Mouse (Mus musculus) olfactory bulb, adult 2 months (tissue): Measurements from ENCODE around the gene Dgat2. TPM values are rescaled to one million over a fixed set of nuclear protein-coding genes. Genes with fewer than 3 reads are reported as not detected.
A peak's percentile ranks its signal among the peaks of the same experiment; 100 is the strongest.

Experiments
- H3K27ac ChIP-seq: fragments of 200-500 bp; 2 replicates; pipeline ENCODE4 v1.5.1; 2012; ENCODE audit warnings: low read depth, low read length; ENCODE audit not compliant: insufficient read depth
- H3K4me1 ChIP-seq: fragments of 200-500 bp; 2 replicates; pipeline ENCODE4 v1.6.1; 2012; ENCODE audit warnings: low read length; ENCODE audit not compliant: control insufficient read depth, insufficient read depth
- H3K4me3 ChIP-seq: fragments of 200-500 bp; 2 replicates; pipeline ENCODE4 v1.5.1; 2012; ENCODE audit warnings: mild to moderate bottlenecking, low read depth, low read length, moderate library complexity; ENCODE audit not compliant: insufficient read depth
- CTCF ChIP-seq: fragments of 200-500 bp; IDR thresholded peaks from 2 replicates; pipeline ENCODE4 v1.5.1; 2012; ENCODE audit warnings: low read depth, mild to moderate bottlenecking, low read length, moderate library complexity; ENCODE audit not compliant: insufficient read depth
- POLR2A ChIP-seq: fragments of 200-500 bp; IDR thresholded peaks from 2 replicates; pipeline ENCODE4 v1.6.1; 2012; ENCODE audit warnings: mild to moderate bottlenecking, low read depth, low read length, moderate library complexity; ENCODE audit not compliant: insufficient read depth
- WGBS: fragments of 180-500 bp; shearing (Covaris S2); methylation state at CpG from one replicate; pipeline ENCODE4 v1.1.7; 2018; 5-methylcytosine and 5-hydroxymethylcytosine counted together
- polyA plus RNA-seq: library from polyadenylated mRNA; stranded (reverse); fragments of >200 nt; gene quantifications from 2 replicates; pipeline ENCODE4 v1.2.4, GENCODE M21; 2012; ENCODE audit warnings: low replicate concordance; ENCODE audit not compliant: missing spikeins, insufficient read depth, insufficient read length

Dgat2 gene
- polyA plus RNA-seq, 1 experiment: not detected

- Histone ChIP-seq H3K4me3 (no peak overlapping the region), H3K4me1 (peaks cover 6% of the 10 kb centered on the region), H3K27ac (no peak overlapping the region)
- no peak for TF ChIP-seq CTCF
- 56% methylated on average over 1 of the region's 1 CpGs for whole genome bisulfite sequencing
Observed at GRCm38 (mm10) chr7:99149017-99149416, 33.5 kb downstream of the Dgat2 start.

- WGBS: 91% methylated on average over 7 of the region's 7 CpGs
- H3K4me1 ChIP-seq: peaks cover 6% of the 10 kb centered on the region
- no peak overlapping the region for H3K27ac ChIP-seq
- no peak for TF ChIP-seq POLR2A
- TF ChIP-seq CTCF: no peak
- no peak overlapping the region for H3K4me3 ChIP-seq
Observed at GRCm38 (mm10) chr7:99147494-99147893, 35.0 kb downstream of the Dgat2 start.

- TF ChIP-seq POLR2A: no peak
- TF ChIP-seq CTCF: no peak
- H3K4me1 ChIP-seq: peaks cover 6% of the 10 kb centered on the region
- no peak overlapping the region for H3K4me3 ChIP-seq
- H3K27ac ChIP-seq: no peak overlapping the region
- WGBS: 79% methylated on average over 7 of the region's 7 CpGs
Observed at GRCm38 (mm10) chr7:99146906-99147305, 35.6 kb downstream of the Dgat2 start.

- TF ChIP-seq POLR2A (no peak), CTCF (no peak)
- 75% methylated on average over 7 of the region's 7 CpGs for WGBS
- Histone ChIP-seq H3K27ac (no peak overlapping the region), H3K4me1 (peaks cover 6% of the 10 kb centered on the region), H3K4me3 (no peak overlapping the region)
Observed at GRCm38 (mm10) chr7:99146011-99146410, 36.5 kb downstream of the Dgat2 start.

GRCm38 (mm10) chr7:99144616-99145015 is 37.9 kb downstream of the Dgat2 start:
- peaks cover 6% of the 10 kb centered on the region for H3K4me1 ChIP-seq
- 56% methylated on average over 11 of the region's 11 CpGs for WGBS
- H3K27ac ChIP-seq: no peak overlapping the region
- TF ChIP-seq POLR2A (no peak), CTCF (no peak)
- no peak overlapping the region for H3K4me3 ChIP-seq

GRCm38 (mm10) chr7:99143244-99143643 is 39.3 kb downstream of the Dgat2 start:
- H3K27ac ChIP-seq: no peak overlapping the region
- 78% methylated on average over 3 of the region's 3 CpGs for whole genome bisulfite sequencing
- H3K4me3 ChIP-seq: no peak overlapping the region
- TF ChIP-seq CTCF (no peak), POLR2A (no peak)
- peaks cover 8% of the 10 kb centered on the region for H3K4me1 ChIP-seq

GRCm38 (mm10) chr7:99141919-99142606 is 40.5 kb downstream of the Dgat2 start:
- WGBS: 27% methylated on average over 12 of the region's 12 CpGs
- Histone ChIP-seq H3K4me1 (peaks cover 8% of the 10 kb centered on the region), H3K4me3 (peak overlapping the region; percentile 79), H3K27ac (no peak overlapping the region)
- TF ChIP-seq POLR2A: no peak
- TF ChIP-seq CTCF: no peak

GRCm38 (mm10) chr7:99140984-99141918 is 41.3 kb downstream of the Dgat2 start, which contains the start of gene Uvrag:
Gene Uvrag (minus strand): TSS chr7:99141141.
- Histone ChIP-seq H3K4me1 (peaks cover 8% of the 10 kb centered on the region), H3K27ac (peak within 1 kb of the TSS; percentile 66), H3K4me3 (peak within 1 kb of the TSS; percentile 79)
- TF ChIP-seq POLR2A (peak; percentile 80), CTCF (no peak)
- under 1% methylated on average over 51 of the region's 51 CpGs for WGBS

- Histone ChIP-seq H3K4me3 (peak overlapping the region; percentile 79), H3K27ac (peak overlapping the region; percentile 66), H3K4me1 (peaks cover 8% of the 10 kb centered on the region)
- TF ChIP-seq POLR2A (no peak), CTCF (no peak)
- WGBS: under 1% methylated on average over 39 of the region's 39 CpGs
Observed at GRCm38 (mm10) chr7:99140511-99140910, 42.0 kb downstream of the Dgat2 start.
